ENCODE assay signal across 8 mouse cellular contexts in the genomic region with DNA sequence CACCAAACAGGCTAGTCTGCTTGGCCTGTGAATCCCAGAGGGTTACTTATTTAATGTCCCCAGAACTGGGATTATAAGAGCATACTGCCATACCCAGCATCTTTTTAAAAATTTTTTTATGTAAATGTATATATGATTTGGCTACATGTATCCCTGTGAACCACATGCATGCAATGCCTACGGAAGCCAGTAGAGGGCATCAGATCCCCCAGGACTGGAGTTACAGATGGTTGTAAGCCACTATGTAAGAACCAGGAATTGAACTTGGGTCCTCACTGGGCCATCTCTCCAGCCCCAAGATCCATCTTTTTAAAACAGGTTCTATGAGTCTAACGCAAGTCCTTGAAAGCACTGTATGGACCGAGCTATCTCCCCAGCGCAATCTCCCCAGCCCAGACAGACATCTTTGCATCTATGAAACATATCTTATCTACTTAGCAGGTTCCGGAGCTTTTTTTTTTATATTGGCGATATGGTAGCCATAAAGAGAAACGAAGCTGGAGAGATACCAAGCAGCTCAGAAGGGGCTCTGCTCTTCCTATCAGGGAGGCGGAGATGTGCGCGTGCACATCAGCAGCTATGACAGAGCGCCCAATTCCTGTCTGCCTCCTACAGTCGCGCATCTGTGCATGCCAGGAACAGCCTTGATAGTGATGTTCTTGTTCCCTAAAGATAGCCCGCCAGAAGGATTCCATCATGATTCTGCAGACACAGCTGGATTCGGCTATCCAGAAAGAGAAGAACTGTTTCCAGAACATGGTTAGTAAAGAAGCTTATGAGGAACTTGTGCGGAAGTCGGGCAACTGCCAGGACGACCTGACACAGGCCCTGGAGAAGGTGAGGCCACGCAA. TPM values are rescaled to one million over a fixed set of nuclear protein-coding genes. Genes with fewer than 3 reads are reported as not detected.
DNase-seq lines count a peak whose midpoint lies in the region; ATAC-seq lines count a peak whose summit lies in the region.
"Had no signal": no experiment of that assay in that cellular context is flagged by ENCODE, and none has a peak within 500 bp of the region (broad histone marks: within the 10 kb centered on the region; RNA-seq: fewer than 3 reads in every experiment).

No protein-coding gene starts in this region.

- H3K9me3 ChIP-seq in kidney, embryonic 14.5 days (ENCODE audit: control insufficient read depth, low read length), result no peaks in the 10 kb centered on the region
- no peaks in the 10 kb centered on the region for H3K9me3 ChIP-seq in liver, embryonic 13.5 days (replicated peaks)

- no peaks in the 10 kb centered on the region for H3K36me3 ChIP-seq in kidney, embryonic 14.5 days (ENCODE audit: control insufficient read depth, insufficient read depth, low read length)
- H3K36me3 ChIP-seq in liver, embryonic 13.5 days, result no peaks in the 10 kb centered on the region
- no peaks in the 10 kb centered on the region for H3K36me3 ChIP-seq in splenic B cell, adult 2 months (ENCODE audit: control insufficient read depth, insufficient read depth, low read length, poor library complexity, severe bottlenecking)

- ATAC-seq in kidney, embryonic 14.5 days (ENCODE audit: low FRiP score, low TSS enrichment), result no peak
- no peak for ATAC-seq in liver, embryonic 13.5 days (ENCODE audit: low read depth)

- WGBS in kidney, embryonic 14.5 days, result 88% methylated on average over 19 of the region's 19 CpGs
- 68% methylated on average over 19 of the region's 19 CpGs for WGBS in liver, embryonic 13.5 days (ENCODE audit: insufficient replicate concordance)

- no peak overlapping the region for H3K27ac ChIP-seq in kidney, embryonic 14.5 days (ENCODE audit: low read depth, low read length)
- no peak overlapping the region for H3K27ac ChIP-seq in liver, embryonic 13.5 days
- H3K27ac ChIP-seq: macrophage had no signal

- H3K4me1 ChIP-seq in kidney, embryonic 14.5 days (ENCODE audit: control insufficient read depth, insufficient read depth, low read length), result no peaks in the 10 kb centered on the region
- H3K4me1 ChIP-seq in liver, embryonic 13.5 days (replicated peaks), result no peaks in the 10 kb centered on the region

- H3K4me3 ChIP-seq in kidney, embryonic 14.5 days (ENCODE audit: low read length), result no peak overlapping the region
- H3K4me3 ChIP-seq in liver, embryonic 13.5 days (replicated peaks), result no peak overlapping the region

- peak; percentile 12 for DNase-seq in kidney, adult 11 months
- peak; percentile 57 for DNase-seq in A20 (ENCODE audit: low read depth, low spot score)
- DNase-seq in ES-CJ7 (ENCODE audit: low read depth, low spot score), result peak; percentile 86
- DNase-seq in embryo, embryonic 10.5 days (ENCODE audit: low spot score), result peak; percentile 68
- peak; percentile 24 for DNase-seq in liver, embryonic 13.5 days
- peak; percentile 55 for DNase-seq in splenic B cell, adult 2 months (ENCODE audit: low read depth, low spot score)

- no peak overlapping the region for H3K9ac ChIP-seq in kidney, embryonic 14.5 days (ENCODE audit: low read depth, low read length)
- no peak overlapping the region for H3K9ac ChIP-seq in liver, embryonic 13.5 days

- H3K4me2 ChIP-seq in kidney, embryonic 14.5 days (replicated peaks; ENCODE audit: low read depth, low read length), result no peak overlapping the region
- no peak overlapping the region for H3K4me2 ChIP-seq in liver, embryonic 13.5 days

- no peaks in the 10 kb centered on the region for H3K27me3 ChIP-seq in kidney, embryonic 14.5 days (ENCODE audit: control insufficient read depth, insufficient read depth, low read length)
- no peaks in the 10 kb centered on the region for H3K27me3 ChIP-seq in liver, embryonic 13.5 days
- no peaks in the 10 kb centered on the region for H3K27me3 ChIP-seq in splenic B cell, adult 2 months (ENCODE audit: control insufficient read depth, insufficient read depth, low read length, poor library complexity, severe bottlenecking)

RNA-seq across cellular contexts. Expression of a gene that starts 30.3 kb away (rescaled TPM):
- 12.4 and 25.0 TPM in 2 replicates for polyA plus RNA-seq in kidney, embryonic 14.5 days (2014; fragmentation: Nextera tagmentation; extraction: Ambion mirVana)
- polyA plus RNA-seq in liver, embryonic 13.5 days (2015; fragmentation: Nextera tagmentation; extraction: Ambion mirVana), result 12.5 and 14.4 TPM in 2 replicates

RNA-seq across cellular contexts. Expression of a gene that starts 30.3 kb away (rescaled TPM):
- 24.6 and 27.6 TPM in 2 replicates for polyA plus RNA-seq in kidney, embryonic 14.5 days (2014; fragmentation: Nextera tagmentation; extraction: Ambion mirVana)
- 11.8 and 13.4 TPM in 2 replicates for polyA plus RNA-seq in liver, embryonic 13.5 days (2015; fragmentation: Nextera tagmentation; extraction: Ambion mirVana)

RNA-seq across cellular contexts. Expression of a gene that starts 41.5 kb away (rescaled TPM):
- 0.12 TPM in 1 of 2 replicates, not detected in the other for polyA plus RNA-seq in kidney, embryonic 14.5 days (2014; fragmentation: Nextera tagmentation; extraction: Ambion mirVana)
- not detected in 2 replicates for polyA plus RNA-seq in liver, embryonic 13.5 days (2015; fragmentation: Nextera tagmentation; extraction: Ambion mirVana)
- polyA plus RNA-seq: macrophage had no signal

RNA-seq across cellular contexts. Expression of a gene that starts 43.6 kb away (rescaled TPM):
- 3.4 and 3.8 TPM in 2 replicates for polyA plus RNA-seq in kidney, embryonic 14.5 days (2014; fragmentation: Nextera tagmentation; extraction: Ambion mirVana)
- 13.9 and 16.7 TPM in 2 replicates for polyA plus RNA-seq in liver, embryonic 13.5 days (2015; fragmentation: Nextera tagmentation; extraction: Ambion mirVana)

Comparison
In these comparisons a context has a peak if more than half of its experiments do, and no peak if none do; other contexts are left out.
1. DNase-seq: peak in every context shown above with its lines; median percentile 86 in ES-CJ7; 68 in embryo, embryonic 10.5 days; 57 in A20; 55 in splenic B cell, adult 2 months; 24 in liver, embryonic 13.5 days; 12 in kidney, adult 11 months.